ENCODE assay signal across 7 mouse cellular contexts in genomic region chr4:107923145-107923802, GRCm38 (mm10). TPM values are rescaled to one million over a fixed set of nuclear protein-coding genes. Genes with fewer than 3 reads are reported as not detected.
DNase-seq lines count a peak whose midpoint lies in the region; ATAC-seq lines count a peak whose summit lies in the region.

Gene Cpt2 (minus strand): TSS chr4:107923610.

- peak; percentile 94 for DNase-seq in adrenal gland, adult 8-10 months
- DNase-seq in embryonic facial prominence, embryonic 10.5 days (ENCODE audit: low spot score): peak; percentile 97
- peak; percentile 96 for DNase-seq in kidney, adult 11 months
- DNase-seq in limb, embryonic 10.5 days (ENCODE audit: low spot score): peak; percentile 98
- DNase-seq in spleen, adult 12 weeks (ENCODE audit: low spot score): peak; percentile 98

- 2% methylated on average over 38 of the region's 38 CpGs for WGBS in embryonic facial prominence, embryonic 10.5 days
- 2% methylated on average over 38 of the region's 38 CpGs for whole genome bisulfite sequencing in limb, embryonic 10.5 days
- 2% methylated on average over 38 of the region's 38 CpGs for whole genome bisulfite sequencing in midbrain, embryonic 13.5 days

- peaks cover 7% of the 10 kb centered on the region; the same call in 1 of the 2 replicates for H3K36me3 ChIP-seq in embryonic facial prominence, embryonic 10.5 days (replicated peaks)
- H3K36me3 ChIP-seq in limb, embryonic 10.5 days: peaks cover 9% of the 10 kb centered on the region; the same call in 1 of the 2 replicates
- H3K36me3 ChIP-seq in midbrain, embryonic 13.5 days: no peaks in the 10 kb centered on the region; the same call in 1 of the 2 replicates

- no peaks in the 10 kb centered on the region for H3K9me3 ChIP-seq in embryonic facial prominence, embryonic 10.5 days
- H3K9me3 ChIP-seq in limb, embryonic 10.5 days (replicated peaks): no peaks in the 10 kb centered on the region
- no peaks in the 10 kb centered on the region for H3K9me3 ChIP-seq in midbrain, embryonic 13.5 days

- peak within 1 kb of the TSS; percentile 85 for H3K27ac ChIP-seq in embryonic facial prominence, embryonic 10.5 days (replicated peaks)
- H3K27ac ChIP-seq in limb, embryonic 10.5 days: peak within 1 kb of the TSS; percentile 93
- peak within 1 kb of the TSS; percentile 36; the same call in 1 of the 2 replicates for H3K27ac ChIP-seq in midbrain, embryonic 13.5 days

- H3K4me1 ChIP-seq in embryonic facial prominence, embryonic 10.5 days: peaks cover 16% of the 10 kb centered on the region
- peaks cover 14% of the 10 kb centered on the region for H3K4me1 ChIP-seq in limb, embryonic 10.5 days
- peaks cover 17% of the 10 kb centered on the region; the same call in 1 of the 2 replicates for H3K4me1 ChIP-seq in midbrain, embryonic 13.5 days (replicated peaks)

- peak within 1 kb of the TSS; percentile 85 for H3K4me2 ChIP-seq in midbrain, embryonic 13.5 days (replicated peaks)

- ATAC-seq in granulocyte monocyte progenitor cell, adult 5-6 weeks (replicated peaks; ENCODE audit: poor library complexity, severe bottlenecking): peak; percentile 99
- peak; percentile 94 for ATAC-seq in midbrain, embryonic 13.5 days

- peak within 1 kb of the TSS; percentile 79 for H3K9ac ChIP-seq in midbrain, embryonic 13.5 days (replicated peaks)

- H3K27me3 ChIP-seq in embryonic facial prominence, embryonic 10.5 days (replicated peaks; ENCODE audit: low read depth, poor library complexity, severe bottlenecking): no peaks in the 10 kb centered on the region
- no peaks in the 10 kb centered on the region for H3K27me3 ChIP-seq in limb, embryonic 10.5 days (ENCODE audit: low read depth, poor library complexity, severe bottlenecking)
- H3K27me3 ChIP-seq in midbrain, embryonic 13.5 days: no peaks in the 10 kb centered on the region

- H3K4me3 ChIP-seq in embryonic facial prominence, embryonic 10.5 days: peak within 1 kb of the TSS; percentile 65
- peak within 1 kb of the TSS; percentile 87 for H3K4me3 ChIP-seq in limb, embryonic 10.5 days
- H3K4me3 ChIP-seq in midbrain, embryonic 13.5 days (replicated peaks): peak within 1 kb of the TSS; percentile 73

RNA-seq across cellular contexts. Expression of gene Cpt2, which starts in this region (rescaled TPM):
- 100 to 1,000 TPM in 3 of 4 experiments, 10 to 100 TPM in 1; 92.3 to 198 (median 141) TPM for total RNA-seq in adrenal gland, adult 8-10 months (2022)
- 35.7 and 38.4 TPM in 2 replicates for polyA plus RNA-seq in embryonic facial prominence, embryonic 10.5 days (2016; fragmentation: Nextera tagmentation; extraction: Ambion mirVana)
- total RNA-seq in granulocyte monocyte progenitor cell, adult 5-6 weeks (2014; fragmentation: Nextera tagmentation): 25.6 and 32.1 TPM in 2 replicates
- 18.3 and 33.1 TPM in 2 replicates for total RNA-seq in granulocyte monocyte progenitor cell, adult 5-6 weeks (2017)
- polyA plus RNA-seq in limb, embryonic 10.5 days (2016; fragmentation: Nextera tagmentation; extraction: Ambion mirVana): 39.7 and 41.6 TPM in 2 replicates
- 21.6 and 21.9 TPM in 2 replicates for polyA plus RNA-seq in midbrain, embryonic 13.5 days (2015; fragmentation: Nextera tagmentation; extraction: Ambion mirVana)

Comparison
In these comparisons a context has a peak if more than half of its experiments do, and no peak if none do; other contexts are left out.
1. Peak in every context shown above with its lines: DNase-seq, ATAC-seq, H3K4me3 ChIP-seq and H3K27ac ChIP-seq.
2. H3K27ac ChIP-seq: peak in every context shown above with its lines; median percentile 93 in limb, embryonic 10.5 days; 85 in embryonic facial prominence, embryonic 10.5 days; 36 in midbrain, embryonic 13.5 days.